Mouse (Mus musculus): ENCODE measurements around the gene Usp20. TPM values are rescaled to one million over a fixed set of nuclear protein-coding genes. Genes with fewer than 3 reads are reported as not detected.
A peak's percentile ranks its signal among the peaks of the same experiment; 100 is the strongest.

Gene Usp20
- total and polyA plus RNA-seq, 3 experiments: 3.4 to 13.8 (median 12.0) TPM

- Histone ChIP-seq H3K4me2 (ENCODE audit: insufficient read depth, low read depth, poor library complexity, severe bottlenecking) (no peak overlapping the region), H3K4me1 (ENCODE audit: control insufficient read depth in 1 of 2, insufficient read depth in 2 of 2) (peaks cover 10 to 39% of the 10 kb centered on the region in 2 experiments), H3K9me3 (replicated peaks; ENCODE audit: low read length) (peaks cover 10% of the 10 kb centered on the region), H3K27me3 (replicated peaks) (no peaks in the 10 kb centered on the region), H3K27ac (ENCODE audit: insufficient read depth, low read depth) (no peak overlapping the region), H3K4me3 (replicated peaks in 1 of 3; ENCODE audit: low read depth in 2 of 3, low read length in 2 of 3, poor library complexity in 1 of 3) (no peak overlapping the region), H3K79me2 (replicated peaks; ENCODE audit: control insufficient read depth, extremely low read depth, insufficient read depth, poor library complexity, severe bottlenecking) (no peaks in the 10 kb centered on the region), H3K9ac (ENCODE audit: insufficient read depth, low read depth) (no peak overlapping the region), H3K36me3 (replicated peaks in 1 of 2; ENCODE audit: control insufficient read depth in 1 of 2, insufficient read depth in 1 of 2, low read length in 1 of 2) (peaks cover 79 to 98% of the 10 kb centered on the region in 2 experiments)
- DNase-seq (ENCODE audit: extremely low read depth): no peak
- TF ChIP-seq MAZ (IDR thresholded peaks at IDR 0.05; ENCODE audit: low read depth, low read length): no peak
- no peak for TF ChIP-seq POLR2AphosphoS2 (IDR thresholded peaks at IDR 0.05; ENCODE audit: low read depth, low read length)
- no peak for TF ChIP-seq POLR2A (IDR thresholded peaks at IDR 0.05; ENCODE audit: low read depth, low read length)
- no peak for TF ChIP-seq EP300 (IDR thresholded peaks at IDR 0.05; ENCODE audit: low read length)
- TF ChIP-seq TBP (conservative IDR thresholded peaks at IDR 0.05; ENCODE audit: low read depth, low read length): no peak
- no peak for TF ChIP-seq HCFC1 (IDR thresholded peaks at IDR 0.05; ENCODE audit: low read depth, low read length)
- TF ChIP-seq ZC3H11A (IDR thresholded peaks at IDR 0.05; ENCODE audit: low read depth, low read length): no peak
- TF ChIP-seq ETS1 (conservative IDR thresholded peaks at IDR 0.05; ENCODE audit: low read depth, low read length): no peak
- dilution Hi-C loops (cut with MboI; ENCODE audit: extremely low pct_ligation_motif_present, extremely low pct_unique_long_range_greater_than_20kb, low sequenced_read_pairs) (no loop called here), in situ Hi-C loops (cut with MboI; ENCODE audit: low pct_ligation_motif_present, low pct_unique_long_range_greater_than_20kb, low sequenced_read_pairs) (loop anchor here (25.0 kb wide), 1 partner anchor 408 kb away; the partner anchor contains the start of gene Ass1)
These were observed 71.8 kb downstream of the Usp20 start for GRCm38 (mm10) chr2:31053851-31054340.

- peaks cover 10% of the 10 kb centered on the region for H3K9me3 ChIP-seq (replicated peaks; ENCODE audit: low read length)
- peaks cover 13 to 46% of the 10 kb centered on the region in 2 experiments for H3K4me1 ChIP-seq (ENCODE audit: control insufficient read depth in 1 of 2, insufficient read depth in 2 of 2)
- no peak overlapping the region for H3K4me3 ChIP-seq (replicated peaks in 1 of 3; ENCODE audit: low read depth in 2 of 3, low read length in 2 of 3, poor library complexity in 1 of 3)
- H3K79me2 ChIP-seq (replicated peaks; ENCODE audit: control insufficient read depth, extremely low read depth, insufficient read depth, poor library complexity, severe bottlenecking): no peaks in the 10 kb centered on the region
- H3K36me3 ChIP-seq (replicated peaks in 1 of 2; ENCODE audit: control insufficient read depth in 1 of 2, insufficient read depth in 1 of 2, low read length in 1 of 2): peaks cover 68 to 81% of the 10 kb centered on the region in 2 experiments
- no peaks in the 10 kb centered on the region for H3K27me3 ChIP-seq (replicated peaks)
- H3K27ac ChIP-seq (ENCODE audit: insufficient read depth, low read depth): no peak overlapping the region
- DNase-seq (ENCODE audit: extremely low read depth): no peak
- H3K4me2 ChIP-seq (ENCODE audit: insufficient read depth, low read depth, poor library complexity, severe bottlenecking): no peak overlapping the region
- no peak overlapping the region for H3K9ac ChIP-seq (ENCODE audit: insufficient read depth, low read depth)
- dilution Hi-C loops (cut with MboI; ENCODE audit: extremely low pct_ligation_motif_present, extremely low pct_unique_long_range_greater_than_20kb, low sequenced_read_pairs): no loop called here
- in situ Hi-C loops (cut with MboI; ENCODE audit: low pct_ligation_motif_present, low pct_unique_long_range_greater_than_20kb, low sequenced_read_pairs): loop anchor here (25.0 kb wide), 1 partner anchor 406 kb away; the partner anchor contains the start of gene Ass1
- TF ChIP-seq E2F4 (IDR thresholded peaks at IDR 0.05; ENCODE audit: insufficient replicate concordance, low read depth, low read length) (no peak), CTCF (conservative IDR thresholded peaks at IDR 0.05 in 1 of 2, IDR thresholded peaks at IDR 0.05 in 1 of 2; ENCODE audit: low read depth in 2 of 2, low read length in 2 of 2) (peak in 1 of 2 experiments; percentile 34; a peak in 3 of 4 replicates), SMC3 (IDR thresholded peaks at IDR 0.05; ENCODE audit: low read depth, low read length) (peak; percentile 23)
These were observed 74.0 kb downstream of the Usp20 start for GRCm38 (mm10) chr2:31056070-31056469.

DNA sequence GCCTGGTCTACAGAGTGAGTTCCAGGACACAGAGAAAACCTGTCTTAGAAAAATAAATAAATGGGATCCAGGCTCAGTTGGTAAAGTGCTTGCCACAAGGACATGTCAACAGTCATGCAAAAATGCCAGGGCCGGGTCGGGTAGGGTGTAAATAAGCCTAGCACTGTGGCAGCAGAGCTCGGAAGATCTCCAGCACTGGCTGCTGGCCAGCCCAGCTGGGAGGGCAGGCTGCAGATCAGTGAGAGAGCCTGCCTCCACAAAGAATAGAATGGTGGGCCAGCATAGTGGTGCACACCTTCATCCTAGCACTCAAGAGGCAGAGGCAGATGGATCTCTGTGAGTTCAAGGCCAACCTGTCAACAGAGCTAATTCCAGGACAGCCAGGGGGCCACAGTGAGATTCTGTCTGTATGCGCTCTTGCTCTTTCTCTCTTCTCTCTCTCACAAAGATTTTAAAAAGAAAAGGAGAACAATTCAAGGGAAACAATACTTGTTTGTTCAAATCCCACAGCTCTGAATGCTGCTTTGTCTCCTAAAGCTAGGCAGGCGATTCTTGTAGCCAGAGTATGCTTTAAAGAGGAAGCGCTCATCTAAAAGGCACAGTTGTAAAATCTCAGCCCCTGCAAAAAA is 75.6 kb downstream of the Usp20 start:
- H3K27ac ChIP-seq (ENCODE audit: insufficient read depth, low read depth): peak overlapping the region; percentile 65; the same call in 1 of the 2 replicates

More for the DNA sequence above, 75.6 kb downstream of the Usp20 start:
- TF ChIP-seq SMC3 (IDR thresholded peaks at IDR 0.05; ENCODE audit: low read depth, low read length) (no peak), UBTF (IDR thresholded peaks at IDR 0.05; ENCODE audit: low read depth, low read length) (no peak), PAX5 (IDR thresholded peaks at IDR 0.05; ENCODE audit: low read length) (no peak), MYC (IDR thresholded peaks at IDR 0.05; ENCODE audit: low read depth, low read length) (no peak)
- Histone ChIP-seq H3K4me2 (ENCODE audit: insufficient read depth, low read depth, poor library complexity, severe bottlenecking) (no peak overlapping the region), H3K36me3 (replicated peaks in 1 of 2; ENCODE audit: control insufficient read depth in 1 of 2, insufficient read depth in 1 of 2, low read length in 1 of 2) (peaks cover 54 to 69% of the 10 kb centered on the region in 2 experiments), H3K4me3 (replicated peaks in 1 of 3; ENCODE audit: low read depth in 2 of 3, low read length in 2 of 3, poor library complexity in 1 of 3) (no peak overlapping the region), H3K9ac (ENCODE audit: insufficient read depth, low read depth) (no peak overlapping the region), H3K4me1 (ENCODE audit: control insufficient read depth in 1 of 2, insufficient read depth in 2 of 2) (peaks cover 18 to 44% of the 10 kb centered on the region in 2 experiments), H3K27me3 (replicated peaks) (no peaks in the 10 kb centered on the region), H3K79me2 (replicated peaks; ENCODE audit: control insufficient read depth, extremely low read depth, insufficient read depth, poor library complexity, severe bottlenecking) (no peaks in the 10 kb centered on the region), H3K9me3 (replicated peaks; ENCODE audit: low read length) (peaks cover 10% of the 10 kb centered on the region)
- dilution Hi-C loops (cut with MboI; ENCODE audit: extremely low pct_ligation_motif_present, extremely low pct_unique_long_range_greater_than_20kb, low sequenced_read_pairs): no loop called here
- DNase-seq (ENCODE audit: extremely low read depth): no peak
- in situ Hi-C loops (cut with MboI; ENCODE audit: low pct_ligation_motif_present, low pct_unique_long_range_greater_than_20kb, low sequenced_read_pairs): loop anchor here (25.0 kb wide), 1 partner anchor 405 kb away; the partner anchor contains the start of gene Ass1

All from CH12.LX (cell line).